Mouse (Mus musculus): ENCODE results near the gene Rabggta. TPM values are rescaled to one million over a fixed set of nuclear protein-coding genes. Genes with fewer than 3 reads are reported as not detected.

Rabggta gene
- total RNA-seq, 2 experiments from 2014 or later, result 40.1 to 45.0 TPM

- DNase-seq (ENCODE audit: extremely low spot score in 1 of 2, low spot score in 1 of 2), result no peak
Measured at GRCm38 (mm10) chr14:55702761-55703160, 19.3 kb downstream of the Rabggta start.

GRCm38 (mm10) chr14:55701131-55701530 is 20.9 kb downstream of the Rabggta start:
- DNase-seq (ENCODE audit: extremely low spot score in 1 of 2, low spot score in 1 of 2), result no peak

- DNase-seq (ENCODE audit: extremely low spot score in 1 of 2, low spot score in 1 of 2), result no peak
Measured at GRCm38 (mm10) chr14:55697226-55697625, 24.8 kb downstream of the Rabggta start.

- DNase-seq (ENCODE audit: extremely low spot score in 1 of 2, low spot score in 1 of 2), result no peak
Measured at GRCm38 (mm10) chr14:55689433-55689832, 32.6 kb downstream of the Rabggta start.

- no peak for DNase-seq (ENCODE audit: extremely low spot score in 1 of 2, low spot score in 1 of 2)
Measured at GRCm38 (mm10) chr14:55682118-55682493, 40.0 kb downstream of the Rabggta start.

DNA sequence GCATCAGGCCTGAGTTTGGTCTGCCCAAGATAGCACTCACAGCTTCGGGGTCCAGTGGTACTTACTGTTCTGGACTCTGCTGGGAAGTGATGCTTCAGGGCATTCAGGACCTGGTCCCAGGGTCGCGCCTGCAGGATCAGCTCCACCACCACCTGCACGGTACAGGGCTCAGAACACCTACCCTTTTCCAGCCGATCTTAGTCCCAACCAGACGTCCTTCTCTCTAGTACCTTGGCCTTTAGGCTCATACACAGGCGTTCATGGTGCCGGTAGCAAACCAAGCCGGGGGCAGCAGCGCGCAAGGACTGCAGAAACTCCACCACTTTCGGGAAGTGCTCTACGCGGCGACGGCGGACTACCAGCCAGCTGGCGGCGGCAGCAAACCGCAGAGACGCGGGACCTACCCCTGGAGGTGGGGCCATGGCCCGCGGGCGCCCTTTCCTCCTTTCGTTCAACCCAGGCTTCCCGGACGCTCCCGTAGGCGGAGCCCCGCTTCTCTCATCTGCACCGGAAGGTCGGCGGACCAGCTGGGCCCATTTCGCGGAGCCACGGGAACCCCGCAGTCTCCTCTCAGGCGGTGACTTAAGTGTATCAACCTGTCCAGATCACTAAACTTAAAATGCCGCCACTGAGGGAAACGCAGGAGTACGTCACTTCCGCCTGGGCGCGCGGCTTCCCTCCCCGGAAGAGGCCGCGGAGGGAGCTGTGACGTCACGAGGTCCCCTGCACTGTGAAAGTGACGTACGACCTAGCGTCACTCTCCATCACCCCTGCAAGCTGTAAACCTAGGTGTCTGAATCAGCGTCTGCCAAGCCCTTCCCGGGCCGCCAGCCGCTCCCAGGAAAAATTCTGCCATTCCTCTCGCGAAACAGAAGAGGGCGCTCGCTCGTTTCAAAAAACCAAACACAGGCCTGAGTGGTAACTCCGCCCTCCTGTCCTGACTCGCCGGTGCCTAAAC is 40.6 kb downstream of the Rabggta start, which contains the start of gene Tinf2:
TSS of gene Tinf2 (minus strand) at position 661 of the 958 bp plus-strand sequence.
- DNase-seq (ENCODE audit: extremely low spot score in 1 of 2, low spot score in 1 of 2), result peak; percentile 91 to 92

DNA sequence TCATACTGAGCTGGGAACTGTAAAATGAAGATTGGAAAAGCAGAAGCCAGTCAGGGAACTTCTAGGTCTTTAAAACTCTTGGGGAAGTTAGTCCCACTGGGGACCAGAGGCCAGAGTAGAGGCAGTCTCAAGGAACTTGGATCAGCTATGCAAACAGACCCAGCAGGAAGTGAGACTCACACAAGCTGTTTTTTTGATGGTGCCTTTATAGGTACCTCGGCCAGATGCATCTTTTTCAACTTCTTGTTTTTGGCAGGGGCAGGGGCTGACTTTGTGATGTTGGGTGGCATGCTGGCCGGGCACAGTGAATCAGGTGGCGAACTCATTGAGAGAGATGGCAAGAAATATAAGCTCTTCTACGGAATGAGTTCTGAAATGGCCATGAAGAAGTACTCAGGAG is 44.4 kb downstream of the Rabggta start:
- no peak for DNase-seq (ENCODE audit: extremely low spot score in 1 of 2, low spot score in 1 of 2)

GRCm38 (mm10) chr14:55672741-55673060 is 49.4 kb downstream of the Rabggta start:
- DNase-seq (ENCODE audit: extremely low spot score in 1 of 2, low spot score in 1 of 2), result no peak

GRCm38 (mm10) chr14:55671833-55672740 is 50.0 kb downstream of the Rabggta start, which contains the start of the genes Gmpr2 and Nedd8:
TSS of gene Gmpr2 (plus strand) at chr14:55671941.
TSS of gene Nedd8 (minus strand) at chr14:55672124.
- DNase-seq (ENCODE audit: extremely low spot score in 1 of 2, low spot score in 1 of 2), result peak; percentile 70 to 90

DNA sequence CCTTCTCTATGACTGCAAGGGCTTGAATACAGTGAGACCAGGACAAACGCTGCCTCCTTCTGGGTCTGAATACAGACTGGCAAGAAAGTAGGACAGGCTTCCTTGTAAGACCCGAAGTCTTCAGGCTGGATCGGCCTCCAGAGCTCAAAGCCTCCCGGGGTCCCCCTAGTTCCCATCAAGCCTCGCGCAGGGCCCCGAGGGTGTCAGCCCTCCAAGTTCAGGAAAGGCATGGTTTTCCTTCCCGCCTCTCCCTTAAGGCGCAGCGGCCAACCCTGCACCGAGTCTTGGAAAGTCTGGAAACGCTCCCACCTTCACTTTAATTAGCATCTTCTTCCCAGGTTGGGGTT is 50.6 kb downstream of the Rabggta start:
- no peak for DNase-seq (ENCODE audit: extremely low spot score in 1 of 2, low spot score in 1 of 2)

Other genes with a start within 250 kb of the Rabggta start
- 10 to 100 TPM; 20.7 to 22.1 TPM for gene Dhrs4, start 243.5 kb downstream of the Rabggta start, total RNA-seq (2021)
- gene Carmil3, start 231.6 kb downstream of the Rabggta start, total RNA-seq (2021), result 10 to 100 TPM; 47.0 to 66.6 TPM
- gene Cpne6, start 211.8 kb downstream of the Rabggta start, total RNA-seq (2021), result 100 to 1,000 TPM; 664 to 669 TPM
- 1 to 10 TPM; 2.1 to 2.2 TPM for gene Nrl, start 197.3 kb downstream of the Rabggta start, total RNA-seq (2021)
- gene Pck2, start 182.0 kb downstream of the Rabggta start, total RNA-seq (2021), result 10 to 100 TPM; 37.2 to 37.8 TPM
- gene Dcaf11, start 162.3 kb downstream of the Rabggta start, total RNA-seq (2021), result 10 to 100 TPM; 72.7 to 86.4 TPM
- under 1 TPM; 0.89 to 0.92 TPM for gene A730061H03Rik, start 161.9 kb downstream of the Rabggta start, total RNA-seq (2021)
- gene Fitm1, start 146.6 kb downstream of the Rabggta start, total RNA-seq (2021), result not detected
- 10 to 100 TPM; 49.3 to 56.6 TPM for gene Psme1, start 144.1 kb downstream of the Rabggta start, total RNA-seq (2021)
- 10 to 100 TPM; 47.2 to 56.6 TPM for gene Emc9, start 137.0 kb downstream of the Rabggta start, total RNA-seq (2021)
- gene Psme2, start 131.2 kb downstream of the Rabggta start, total RNA-seq (2021), result 10 to 100 TPM; 47.9 to 55.6 TPM
- gene Rnf31, start 130.6 kb downstream of the Rabggta start, total RNA-seq (2021), result 10 to 100 TPM; 36.4 to 41.9 TPM
- 10 to 100 TPM in 1 of 2 experiments, 1 to 10 TPM in 1; 9.6 to 12.2 TPM for gene Irf9, start 118.7 kb downstream of the Rabggta start, total RNA-seq (2021)
- gene Rec8, start 104.2 kb downstream of the Rabggta start, total RNA-seq (2021), result 1 to 10 TPM; 1.2 to 2.7 TPM
- 100 to 1,000 TPM; 118 to 121 TPM for gene Ipo4, start 86.3 kb downstream of the Rabggta start, total RNA-seq (2021)
- gene Gm49378, start 84.4 kb downstream of the Rabggta start, total RNA-seq (2021), result 1 to 10 TPM; 2.1 to 6.3 TPM
- 10 to 100 TPM; 42.2 to 49.7 TPM for gene Tm9sf1, start 78.5 kb downstream of the Rabggta start, total RNA-seq (2021)
- gene Tssk4, start 72.1 kb downstream of the Rabggta start, total RNA-seq (2021), result under 1 TPM; 0.71 to 0.94 TPM
- gene Mdp1, start 61.8 kb downstream of the Rabggta start, total RNA-seq (2021), result 10 to 100 TPM; 49.2 to 50.4 TPM
- gene Gmpr2, start 50.3 kb downstream of the Rabggta start, total RNA-seq (2021), result 10 to 100 TPM; 26.8 to 29.3 TPM
- 100 to 1,000 TPM; 303 to 311 TPM for gene Nedd8, start 50.1 kb downstream of the Rabggta start, total RNA-seq (2021)
- gene Tinf2, start 40.4 kb downstream of the Rabggta start, total RNA-seq (2021), result 10 to 100 TPM; 14.0 to 14.9 TPM
- gene Tgm1, start 8.3 kb downstream of the Rabggta start, total RNA-seq (2021), result under 1 TPM; 0.17 to 0.23 TPM
- 10 to 100 TPM; 78.3 to 94.9 TPM for gene Dhrs1, start 23.4 kb upstream of the Rabggta start, total RNA-seq (2021)
- gene Nop9, start 23.4 kb upstream of the Rabggta start, total RNA-seq (2021), result 10 to 100 TPM; 13.4 to 13.6 TPM
- 1 to 10 TPM; 1.4 to 2.1 TPM for gene Cideb, start 36.2 kb upstream of the Rabggta start, total RNA-seq (2021)
- gene Ltb4r2, start 39.2 kb upstream of the Rabggta start, total RNA-seq (2021), result under 1 TPM; 0.10 to 0.19 TPM
- under 1 TPM in 1 of 2 experiments, not detected in 1; 0.32 TPM for gene Ltb4r1, start 43.7 kb upstream of the Rabggta start, total RNA-seq (2021)
- gene Adcy4, start 61.8 kb upstream of the Rabggta start, total RNA-seq (2021), result 1 to 10 TPM; 3.9 to 5.9 TPM
- gene Ripk3, start 66.6 kb upstream of the Rabggta start, total RNA-seq (2021), result 1 to 10 TPM in 1 of 2 experiments, under 1 TPM in 1; 0.61 to 1.2 TPM
- 1 to 10 TPM; 1.6 to 3.9 TPM for gene Nfatc4, start 100.9 kb upstream of the Rabggta start, total RNA-seq (2021)
- gene Nynrin, start 131.7 kb upstream of the Rabggta start, total RNA-seq (2021), result 10 to 100 TPM in 1 of 2 experiments, 1 to 10 TPM in 1; 8.5 to 10.7 TPM
- 1 to 10 TPM in 1 of 2 experiments, under 1 TPM in 1; 0.42 to 1.4 TPM for gene Cbln3, start 162.1 kb upstream of the Rabggta start, total RNA-seq (2021)
- gene Khnyn, start 162.7 kb upstream of the Rabggta start, total RNA-seq (2021), result 10 to 100 TPM; 10.5 to 12.1 TPM
- 10 to 100 TPM; 74.9 to 79.0 TPM for gene Sdr39u1, start 178.0 kb upstream of the Rabggta start, total RNA-seq (2021)
- under 1 TPM in 1 of 2 experiments, not detected in 1; 0.59 TPM for gene Cma1, start 222.4 kb upstream of the Rabggta start, total RNA-seq (2021)
- gene Cma2, start 228.7 kb upstream of the Rabggta start, total RNA-seq (2021), result not detected